Mouse (Mus musculus) common myeloid progenitor, adult 5-6 weeks (primary cell): ENCODE data around the gene Tex52. TPM values are rescaled to one million over a fixed set of nuclear protein-coding genes. Genes with fewer than 3 reads are reported as not detected.

ENCODE experiments used
- ATAC-seq: replicated peaks from 2 replicates; pipeline ENCODE4 v1.8.0; 2016; ENCODE audit warnings: low read depth, mild to moderate bottlenecking, moderate TSS enrichment, inconsistent platforms; ENCODE audit not compliant: poor library complexity, severe bottlenecking
- total RNA-seq: library from RNA; stranded (forward); fragments of 200-1000, 187-1606 nt; gene quantifications from 2 replicates; pipeline ENCODE4 v1.2.3, GENCODE M21; 2017

The Tex52 gene
- total RNA-seq, 1 experiment from 2014 or later = not detected

DNA sequence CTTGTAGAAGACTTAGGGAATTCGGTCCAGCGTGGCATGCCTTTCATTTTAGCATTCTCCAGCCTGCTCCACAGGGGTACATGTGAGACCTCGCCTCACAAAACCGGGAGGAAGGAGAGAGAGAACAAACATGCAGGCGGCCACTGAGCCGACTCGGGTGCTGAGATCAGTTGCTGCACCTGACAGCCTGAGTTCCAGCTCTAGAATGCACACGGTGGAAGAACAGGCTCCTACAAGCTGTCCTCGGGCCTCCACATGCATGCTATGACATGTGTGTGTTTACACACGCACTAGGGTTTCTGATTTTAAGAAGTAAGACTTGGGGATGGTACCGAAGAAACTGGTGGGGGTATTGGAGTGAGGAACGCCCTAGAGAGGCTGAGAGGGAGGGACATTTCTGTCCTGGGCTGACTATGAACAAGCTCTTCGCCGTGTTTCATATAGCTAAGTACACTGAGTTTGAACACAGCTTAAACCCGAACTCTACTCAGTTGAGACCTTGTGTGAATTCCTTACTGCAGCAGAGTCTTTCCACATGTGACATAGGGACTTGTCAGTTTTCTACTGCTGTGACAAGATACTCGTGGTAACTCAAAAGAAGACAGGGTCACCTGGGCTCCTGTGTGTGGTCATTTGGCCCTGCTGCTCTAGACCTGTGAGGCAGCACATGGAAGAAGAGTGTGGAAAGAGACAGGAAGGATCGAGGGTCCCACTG is 1.3 kb downstream of the Tex52 start:
- ATAC-seq = no peak

DNA sequence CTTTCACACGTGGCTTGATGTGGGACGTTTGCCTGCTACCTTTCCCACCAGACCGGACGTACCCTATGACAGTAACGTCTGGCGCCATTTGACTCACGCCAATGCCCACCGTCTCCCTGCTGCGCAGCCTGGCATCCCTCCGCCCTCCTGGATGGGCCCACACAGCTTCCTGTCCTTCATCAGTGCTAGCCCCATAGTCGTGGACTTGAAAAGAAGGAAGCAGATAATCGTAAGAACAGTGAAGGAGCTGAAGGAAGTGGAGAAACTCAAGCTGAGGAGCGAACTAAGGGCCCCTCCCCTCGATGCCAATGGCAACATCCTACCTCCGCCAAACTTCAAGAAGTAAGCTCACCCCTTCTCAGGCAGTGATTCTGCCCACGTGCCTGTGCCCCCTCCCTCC is 4.4 kb downstream of the Tex52 start:
- ATAC-seq = peak; percentile 66

DNA sequence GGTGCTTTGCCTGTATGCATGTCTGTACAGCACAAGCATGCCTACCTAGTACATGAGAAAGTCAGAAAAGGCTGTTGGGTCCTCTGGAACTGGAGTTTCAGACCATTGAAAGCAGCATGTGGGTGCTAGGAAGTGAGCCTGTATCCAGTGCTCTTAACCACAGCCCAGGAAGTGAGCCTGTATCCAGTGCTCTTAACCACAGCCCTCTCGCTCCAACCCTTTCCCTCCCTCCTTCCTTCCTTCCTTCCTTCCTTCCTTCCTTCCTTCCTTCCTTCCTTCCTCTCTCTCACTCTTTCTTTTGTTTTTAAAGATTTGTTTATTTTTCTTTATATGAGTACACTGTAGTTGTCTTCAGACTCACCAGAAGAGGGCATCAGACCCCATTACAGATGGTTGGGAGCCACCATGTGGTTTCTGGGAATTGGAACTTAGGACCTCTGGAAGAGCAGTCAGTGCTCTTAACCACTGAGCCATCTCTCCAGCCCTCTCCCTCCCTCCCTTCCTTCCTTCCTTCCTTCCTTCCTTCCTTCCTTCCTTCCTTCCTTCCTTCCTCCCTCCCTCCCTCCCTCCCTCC is 5.4 kb downstream of the Tex52 start:
- ATAC-seq = peak; percentile 54; the same call in 1 of the 2 replicates

DNA sequence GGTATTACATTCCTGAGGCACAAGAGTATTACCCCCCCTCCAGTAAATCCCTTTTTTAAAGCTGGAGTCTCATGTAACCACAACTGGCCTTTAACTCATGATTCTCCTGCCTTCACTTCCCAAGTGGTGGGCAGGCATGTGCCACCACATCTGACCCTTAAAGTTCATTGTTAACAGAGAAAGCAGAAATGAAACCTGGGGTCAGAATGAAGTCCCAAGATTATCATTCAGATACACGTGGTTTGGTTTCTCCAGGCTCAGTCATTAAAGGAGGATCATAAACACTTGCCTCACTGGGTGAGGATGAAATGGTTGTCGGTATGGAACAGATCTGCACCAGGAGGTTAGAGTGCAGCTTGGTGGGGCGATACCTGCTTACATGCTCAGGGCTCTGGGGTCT is 6.0 kb downstream of the Tex52 start:
- ATAC-seq = peak; percentile 72

DNA sequence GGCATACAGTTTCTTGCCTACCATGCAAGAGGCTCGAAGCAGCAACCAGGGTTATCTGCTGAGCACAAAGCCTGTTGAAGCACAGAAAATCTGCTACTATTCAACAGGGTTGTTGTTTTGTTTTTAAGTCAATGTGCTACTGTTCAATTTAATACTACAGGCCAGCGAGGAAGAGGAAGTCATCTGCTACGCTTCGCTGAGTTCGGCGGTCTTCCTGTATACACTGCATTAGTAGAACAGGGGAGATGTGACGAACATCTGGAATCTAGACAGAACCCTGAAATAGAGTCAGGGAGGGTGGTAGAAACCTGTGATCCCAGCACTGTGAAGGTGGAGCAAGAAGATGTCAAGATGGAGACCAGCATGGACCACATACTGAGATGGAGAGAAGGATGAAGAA is 8.5 kb downstream of the Tex52 start:
- no peak for ATAC-seq

DNA sequence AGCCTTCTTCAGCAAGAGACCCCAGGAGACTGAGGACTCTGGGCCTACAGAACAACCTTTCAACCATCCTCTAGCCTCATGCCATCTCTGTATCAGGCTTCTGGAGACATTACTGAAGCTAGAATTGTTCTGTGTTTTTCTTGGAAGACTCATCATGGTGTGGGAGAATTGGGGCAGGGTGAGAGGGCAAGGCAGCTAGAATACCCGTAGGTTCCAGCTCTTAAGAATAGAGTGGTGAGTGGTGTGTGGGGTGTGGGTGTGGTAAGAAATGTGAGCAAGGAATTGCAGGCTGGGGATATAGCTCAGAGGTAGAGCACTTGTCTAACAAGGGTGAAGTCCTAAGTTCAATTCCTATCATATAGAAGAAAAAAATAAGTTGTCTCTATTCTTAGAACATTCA is 9.8 kb downstream of the Tex52 start:
- no peak for ATAC-seq

DNA sequence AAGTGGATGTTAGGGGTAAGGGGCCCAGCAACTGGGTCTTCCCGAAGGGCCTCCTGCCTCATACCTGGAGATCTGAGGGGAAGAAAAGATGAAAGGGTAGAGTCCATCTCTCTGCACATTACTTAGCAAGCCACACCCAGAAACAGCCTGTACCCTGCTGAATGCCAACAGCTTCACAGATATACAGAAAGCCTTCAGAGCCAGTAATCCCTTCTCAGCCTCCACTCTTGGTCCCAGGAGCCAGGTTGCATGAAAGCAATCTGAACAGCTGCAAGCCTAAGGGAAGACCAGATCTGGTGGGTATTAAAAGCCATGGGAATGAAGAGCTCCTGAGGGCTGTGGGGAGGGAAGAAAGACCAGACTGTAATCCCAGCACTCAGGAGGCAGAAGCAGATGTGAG is 13.9 kb downstream of the Tex52 start:
- no peak for ATAC-seq

DNA sequence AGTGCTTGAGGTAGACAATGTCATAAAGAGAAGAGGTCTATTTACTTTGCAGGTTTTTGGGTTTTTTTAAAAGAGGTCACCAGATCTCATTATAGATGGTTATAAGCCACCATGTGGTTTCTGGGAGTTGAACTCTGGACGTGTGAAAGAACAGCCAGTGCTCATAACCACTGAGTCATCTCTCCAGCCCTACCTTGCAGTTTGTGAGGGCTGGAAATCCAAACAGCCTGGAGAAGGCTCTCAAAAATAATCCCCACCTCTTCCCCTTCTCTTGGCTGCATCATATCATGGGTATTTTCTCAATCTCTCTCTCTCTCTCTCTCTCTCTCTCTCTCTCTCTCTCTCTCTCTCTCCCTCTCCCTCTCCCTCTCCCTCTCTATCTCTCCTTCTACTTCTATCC is 15.4 kb downstream of the Tex52 start:
- ATAC-seq = no peak

DNA sequence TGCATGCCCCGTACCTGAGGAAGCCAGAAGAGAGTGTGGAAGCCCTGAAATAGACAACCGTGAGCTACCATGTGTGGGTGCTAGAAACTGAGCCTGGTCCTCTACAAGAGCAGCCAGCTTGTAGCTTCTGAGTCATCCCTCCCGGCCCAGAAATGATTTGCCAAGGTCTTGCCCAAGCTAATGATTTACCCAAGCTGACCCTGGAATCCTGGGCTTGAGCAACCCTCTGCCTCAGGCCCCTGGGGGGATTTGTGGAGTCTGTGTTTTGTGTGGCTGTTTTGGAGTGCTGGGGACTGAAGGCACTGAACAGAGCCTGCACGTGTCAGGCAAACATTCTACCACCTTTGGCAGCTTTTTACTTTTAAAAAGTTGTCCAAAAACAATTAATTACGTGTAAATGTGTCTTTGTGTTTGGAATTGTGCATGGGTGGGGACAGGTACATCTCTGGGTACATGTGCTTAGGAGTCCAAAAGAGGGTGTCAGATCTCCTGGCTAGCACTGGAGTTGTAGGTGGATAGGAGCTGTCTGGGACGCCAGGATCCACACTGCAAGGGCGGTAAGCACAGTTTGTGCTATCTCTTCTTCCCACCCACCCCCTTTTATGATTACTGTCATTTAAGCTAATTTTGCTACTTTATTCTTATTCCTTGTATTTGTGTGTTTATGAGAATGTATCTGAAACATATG is 22.5 kb downstream of the Tex52 start:
- no peak for ATAC-seq

DNA sequence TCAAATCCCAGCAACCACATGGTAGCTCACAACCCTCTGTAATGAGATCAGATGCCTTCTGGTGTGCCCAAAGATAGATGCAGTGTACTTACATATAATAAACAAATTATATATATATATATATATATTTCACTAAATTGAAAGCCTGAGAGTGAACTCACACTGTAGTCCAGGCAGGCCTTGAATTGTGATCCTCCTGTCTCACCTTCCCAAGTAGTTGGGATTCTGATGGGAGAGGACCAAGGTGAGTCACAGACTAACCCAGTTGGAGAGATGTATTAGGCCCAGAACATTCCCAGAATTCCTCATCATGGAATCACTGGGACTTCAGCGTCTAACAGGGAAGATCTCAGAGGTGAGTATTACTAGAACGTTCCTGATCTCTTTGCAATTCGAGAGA is 23.7 kb downstream of the Tex52 start, which contains the start of gene Nrip2:
Nrip2 (plus strand) TSS at position 301 of the 400 bp plus-strand sequence.
- ATAC-seq = no peak

DNA sequence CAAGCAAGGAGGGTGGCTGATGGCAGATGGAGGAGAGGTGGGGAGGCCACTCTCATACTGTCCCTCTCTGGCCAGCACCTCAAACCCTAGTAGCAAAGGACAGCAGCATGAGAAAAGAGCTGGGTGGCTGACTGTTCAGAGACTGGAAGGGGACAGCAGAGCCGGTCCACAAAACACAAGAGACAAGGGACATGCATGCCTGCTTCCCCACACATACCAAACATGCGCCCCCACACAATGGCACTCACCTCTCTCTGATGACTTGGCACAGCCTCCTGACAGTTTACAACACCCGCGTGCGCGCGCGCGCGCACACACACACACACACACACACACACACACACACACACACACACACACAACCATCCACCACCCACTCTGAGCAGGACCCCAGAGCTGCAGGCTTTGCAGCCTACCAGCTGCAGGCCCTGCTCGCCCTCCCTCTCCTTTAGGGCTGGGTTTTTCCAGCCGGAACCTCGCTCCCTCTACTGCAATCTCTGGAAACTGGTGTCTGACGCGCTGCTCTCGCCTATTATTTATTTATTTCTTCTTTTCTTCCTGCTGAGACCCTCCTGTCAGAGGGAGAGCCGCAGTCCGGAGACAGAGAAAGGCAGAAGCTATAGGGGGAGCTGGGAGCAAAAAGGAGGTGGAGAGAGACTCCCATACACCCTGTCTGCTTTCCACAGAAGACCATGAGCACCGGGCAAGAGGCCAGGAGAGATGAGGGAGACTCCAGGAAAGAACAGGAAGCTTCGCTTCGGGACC is 24.3 kb downstream of the Tex52 start:
- no peak for ATAC-seq

DNA sequence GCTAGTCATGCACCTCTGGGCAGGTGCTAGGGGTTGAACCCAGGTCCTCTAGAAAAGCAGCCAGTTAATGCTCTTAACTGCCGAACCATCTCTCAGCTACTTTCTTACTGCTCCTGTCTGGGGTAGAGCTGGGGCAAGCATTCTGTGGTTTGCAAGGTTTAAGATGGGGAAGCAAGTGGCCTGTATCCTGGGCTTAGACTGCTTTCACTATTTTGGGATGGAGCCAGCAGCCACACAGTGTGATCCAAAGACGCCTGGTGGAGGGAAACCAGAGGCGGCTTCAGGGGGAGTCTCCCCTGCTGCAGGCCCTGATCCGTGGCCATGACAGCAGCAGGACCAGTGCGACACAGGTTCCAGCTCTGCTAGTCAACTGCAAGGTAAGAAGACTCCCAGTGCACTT is 29.5 kb downstream of the Tex52 start:
- ATAC-seq = peak; percentile 50

DNA sequence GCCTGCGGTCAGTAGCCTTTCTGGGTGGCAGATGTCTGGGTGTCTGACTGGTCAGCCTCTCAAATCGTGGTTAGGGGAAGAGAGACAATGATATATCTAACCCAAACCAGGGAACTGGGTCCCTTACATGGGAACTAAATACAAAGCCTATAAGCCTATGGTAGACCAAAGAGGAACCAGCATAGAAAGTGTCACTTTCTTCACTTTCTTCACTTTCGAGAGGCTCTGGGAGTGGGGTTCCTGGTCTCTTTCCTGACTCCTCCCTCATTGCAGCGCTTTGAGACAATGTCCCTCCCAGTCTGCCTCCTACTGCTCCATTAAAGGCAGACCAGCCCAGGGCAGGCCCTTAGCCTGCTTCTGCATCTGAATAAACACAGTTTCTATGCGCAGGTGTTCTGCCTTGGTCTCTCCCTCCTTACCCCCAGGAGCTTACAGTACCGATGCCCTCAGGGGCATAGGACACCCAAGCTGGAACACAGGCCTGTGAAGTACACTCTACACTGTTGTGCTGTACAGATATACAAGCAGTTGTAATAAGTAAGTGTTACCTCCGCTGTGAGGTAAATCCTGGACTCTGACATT is 33.4 kb downstream of the Tex52 start:
- ATAC-seq = peak; percentile 42

DNA sequence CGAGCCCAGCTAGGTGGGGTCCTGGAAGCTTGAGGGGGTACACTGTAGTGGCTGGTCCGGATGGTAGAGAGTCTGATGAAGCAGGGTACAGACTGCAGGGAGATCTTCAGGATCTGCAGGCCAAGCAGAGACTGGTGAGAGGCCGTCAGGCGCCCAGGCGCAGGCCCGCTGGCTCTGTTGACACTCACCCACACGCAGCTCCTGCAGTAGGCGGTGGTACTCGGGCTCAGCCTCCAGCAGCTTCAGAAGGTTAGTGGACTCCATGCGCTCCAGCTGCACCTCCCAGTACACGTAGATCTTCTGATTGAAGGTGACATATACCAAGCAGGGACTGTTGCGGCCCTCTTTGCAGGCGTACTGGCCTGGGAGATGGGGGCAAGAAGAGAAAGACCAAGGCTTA is 35.0 kb downstream of the Tex52 start:
- no peak for ATAC-seq

DNA sequence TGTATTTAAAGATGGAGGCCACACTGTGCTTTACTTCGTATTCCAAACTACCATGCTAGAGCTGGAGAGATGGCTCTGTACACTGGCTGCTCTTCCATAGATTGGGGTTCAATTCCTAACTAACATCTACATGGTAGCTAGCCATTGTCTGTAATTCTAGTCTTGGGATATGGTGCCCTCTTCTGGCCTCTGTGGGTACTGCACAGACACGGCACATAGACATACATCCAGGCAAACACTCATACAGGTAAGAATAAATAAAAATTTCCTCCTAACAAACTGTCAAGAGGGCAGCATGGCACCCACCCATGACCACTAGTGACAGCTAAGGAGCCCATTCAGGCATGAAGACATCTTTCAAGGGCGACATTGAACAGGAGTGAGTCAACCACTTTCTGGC is 35.9 kb downstream of the Tex52 start:
- peak; percentile 80 for ATAC-seq

DNA sequence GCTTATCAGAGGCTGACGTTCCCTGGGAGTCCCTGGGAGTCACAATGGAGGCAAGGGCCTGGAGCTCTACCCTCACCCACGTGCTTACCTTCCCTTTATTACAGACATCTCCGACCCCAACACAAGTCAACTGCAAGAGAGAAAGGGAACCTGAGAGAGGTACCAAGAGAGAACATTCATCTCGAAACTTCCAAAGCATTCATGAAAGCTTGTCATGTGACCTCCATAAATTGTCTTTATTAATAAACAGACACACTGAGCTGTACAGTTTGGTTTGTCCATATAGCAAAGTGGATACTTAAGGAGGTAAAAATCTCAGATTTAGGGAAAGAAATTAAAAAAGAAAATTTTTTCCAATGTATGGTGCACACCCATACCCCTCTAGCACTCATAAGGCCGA is 40.9 kb downstream of the Tex52 start:
- no peak for ATAC-seq

DNA sequence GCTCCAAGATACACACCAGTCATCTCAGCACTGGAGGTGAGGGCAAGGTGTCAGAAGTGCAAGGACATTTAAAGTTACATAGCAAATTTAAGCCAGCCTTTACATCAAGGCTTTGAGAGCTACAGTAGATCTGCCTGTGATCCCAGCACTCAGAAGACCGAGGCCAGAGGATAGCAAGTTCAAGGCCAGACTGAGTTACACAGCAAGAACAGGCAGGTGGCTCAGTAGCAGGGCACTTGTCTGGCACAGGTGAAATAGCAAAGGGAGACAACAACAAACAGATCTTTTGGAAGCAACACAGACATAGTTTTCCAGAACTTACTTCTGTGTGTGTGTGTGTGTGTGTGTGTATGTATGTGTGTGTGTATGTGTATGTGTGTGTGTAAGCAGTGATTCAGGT is 42.8 kb downstream of the Tex52 start:
- ATAC-seq = no peak

DNA sequence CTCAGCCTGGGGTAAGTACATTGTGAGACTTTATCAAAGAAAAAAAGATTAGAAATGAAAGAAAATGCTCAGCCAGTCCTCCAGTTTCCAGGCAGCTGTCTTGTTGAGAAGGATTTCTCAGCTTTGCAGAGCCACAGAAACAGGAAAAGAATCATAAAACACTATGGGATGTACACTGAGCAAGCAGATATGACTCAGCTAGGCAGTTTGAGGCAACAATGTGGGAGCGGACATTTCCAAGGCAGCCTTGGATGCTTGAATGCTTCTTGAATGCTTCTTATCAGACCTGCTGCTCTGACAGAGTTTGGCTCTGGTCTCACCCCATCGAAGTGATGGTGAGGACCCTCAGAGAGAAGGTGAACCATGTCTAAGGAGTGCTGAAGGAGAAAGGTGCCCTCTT is 45.8 kb downstream of the Tex52 start:
- ATAC-seq = no peak

DNA sequence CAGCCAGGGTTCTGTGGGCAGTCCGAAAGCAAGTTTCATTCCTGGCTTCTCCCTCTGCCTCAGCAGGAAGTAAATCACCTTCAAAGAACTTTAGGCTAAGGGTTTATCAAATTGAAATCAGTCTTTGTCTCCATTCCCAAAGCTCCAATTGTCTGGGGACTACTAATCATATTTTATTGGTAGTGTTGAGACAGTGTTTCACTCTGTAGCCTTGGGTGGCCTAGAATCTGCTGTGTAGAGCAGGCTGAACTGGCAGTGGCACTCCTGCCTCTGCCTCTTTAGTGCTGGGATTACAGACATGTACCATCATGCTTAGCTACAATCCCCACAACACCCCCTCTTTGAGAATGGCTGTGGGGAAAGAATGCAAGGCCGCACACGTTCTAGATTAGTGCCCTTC is 46.2 kb downstream of the Tex52 start:
- no peak for ATAC-seq

DNA sequence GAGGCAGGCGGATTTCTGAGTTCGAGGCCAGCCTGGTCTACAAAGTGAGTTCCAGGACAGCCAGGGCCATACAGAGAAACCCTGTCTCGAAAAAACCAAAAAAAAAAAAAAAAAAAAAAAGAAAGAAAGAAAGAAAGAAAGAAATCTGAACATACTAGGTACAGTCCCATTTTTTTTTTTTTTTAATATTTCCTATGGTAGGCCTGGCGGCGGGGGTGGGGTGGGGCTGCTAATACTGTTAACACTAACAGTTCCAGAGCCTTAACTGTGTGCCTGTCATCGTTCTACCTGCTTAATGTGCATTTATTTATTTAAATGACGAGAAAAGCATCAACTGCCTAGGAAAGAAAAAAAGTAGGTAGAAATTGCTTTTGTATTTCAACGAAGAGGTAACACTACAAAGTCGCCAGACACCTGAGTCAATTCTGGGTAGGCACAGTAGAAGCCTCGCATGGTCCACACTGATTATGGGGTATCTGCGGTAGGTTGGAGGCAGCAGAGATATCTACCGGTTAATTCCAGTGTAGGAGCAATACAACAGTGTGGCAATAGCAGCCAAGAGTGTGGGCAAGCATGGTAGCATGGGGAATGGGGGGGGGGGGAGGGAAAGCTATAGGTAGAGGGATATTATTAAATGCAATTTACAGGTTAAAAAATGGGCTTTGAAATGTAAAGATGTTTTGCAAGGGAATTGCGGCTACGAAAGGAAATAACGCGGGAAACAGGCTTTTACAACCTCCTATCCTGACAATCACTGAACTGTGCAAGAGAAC is 48.4 kb downstream of the Tex52 start:
- peak; percentile 33; the same call in 1 of the 2 replicates for ATAC-seq
